Comparison of ENCODE assay signal across 18 mouse cellular contexts in the genomic region with DNA sequence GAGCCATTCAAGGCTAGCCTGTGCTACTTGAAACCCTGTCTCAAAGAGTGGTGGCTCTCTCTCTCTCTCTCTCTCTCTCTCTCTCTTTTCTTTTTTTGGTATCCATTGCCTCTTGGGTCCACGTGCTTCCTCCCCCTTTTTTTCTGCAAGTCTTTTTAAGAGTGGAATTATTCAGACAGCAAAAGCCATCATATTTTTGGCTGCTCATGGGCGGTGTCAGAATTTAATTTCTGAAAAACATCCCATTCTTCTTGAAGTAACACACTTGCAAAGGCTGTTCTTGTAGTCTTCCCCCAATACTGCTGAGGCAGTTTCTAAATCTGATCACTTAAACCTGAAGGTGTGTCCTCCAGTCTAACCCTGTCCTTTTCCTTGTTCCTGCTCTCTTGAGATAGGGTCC. TPM values are rescaled to one million over a fixed set of nuclear protein-coding genes. Genes with fewer than 3 reads are reported as not detected.
"Had no signal": no experiment of that assay in that cellular context is flagged by ENCODE, and none has a peak within 500 bp of the region (broad histone marks: within the 10 kb centered on the region; RNA-seq: fewer than 3 reads in every experiment).

No protein-coding gene starts in this region.

- H3K27me3 ChIP-seq: midbrain, embryonic 15.5 days; neural tube, embryonic 12.5 days had no signal

- H3K9ac ChIP-seq: liver, embryonic 15.5 days; midbrain, embryonic 15.5 days; neural tube, embryonic 12.5 days had no signal

- H3K4me3 ChIP-seq: limb, embryonic 10.5 days; liver, embryonic 15.5 days; megakaryocyte, embryonic 14.5 days; midbrain, embryonic 15.5 days; neural tube, embryonic 12.5 days had no signal

- H3K36me3 ChIP-seq: limb, embryonic 10.5 days; liver, embryonic 15.5 days; midbrain, embryonic 15.5 days; neural tube, embryonic 12.5 days had no signal

- H3K9me3 ChIP-seq: limb, embryonic 10.5 days; liver, embryonic 15.5 days; megakaryocyte, embryonic 14.5 days; midbrain, embryonic 15.5 days; neural tube, embryonic 12.5 days had no signal

- ATAC-seq: lung, postnatal 0 days; midbrain, embryonic 15.5 days had no signal

- H3K27ac ChIP-seq: limb, embryonic 10.5 days; liver, embryonic 15.5 days; macrophage; midbrain, embryonic 15.5 days; neural tube, embryonic 12.5 days had no signal

- H3K4me2 ChIP-seq: liver, embryonic 11.5 days; liver, embryonic 15.5 days; midbrain, embryonic 11.5 days; midbrain, embryonic 15.5 days; neural tube, embryonic 12.5 days had no signal

- DNase-seq: kidney, adult 11 months; kidney, adult 9 months; kidney, postnatal 14 days; lung, adult 2 months; right cerebral cortex, postnatal 14 days; thymus, adult 18-20 months; thymus, postnatal 14 days had no signal

RNA-seq across cellular contexts. Expression of gene Lhfpl5, which starts 51.5 kb away (rescaled TPM):
- total RNA-seq: monocyte, adult 5-6 weeks; neutrophil, adult 5-6 weeks had no signal
- polyA plus RNA-seq: lung, adult 2 months; macrophage had no signal
